In the genomic region with DNA sequence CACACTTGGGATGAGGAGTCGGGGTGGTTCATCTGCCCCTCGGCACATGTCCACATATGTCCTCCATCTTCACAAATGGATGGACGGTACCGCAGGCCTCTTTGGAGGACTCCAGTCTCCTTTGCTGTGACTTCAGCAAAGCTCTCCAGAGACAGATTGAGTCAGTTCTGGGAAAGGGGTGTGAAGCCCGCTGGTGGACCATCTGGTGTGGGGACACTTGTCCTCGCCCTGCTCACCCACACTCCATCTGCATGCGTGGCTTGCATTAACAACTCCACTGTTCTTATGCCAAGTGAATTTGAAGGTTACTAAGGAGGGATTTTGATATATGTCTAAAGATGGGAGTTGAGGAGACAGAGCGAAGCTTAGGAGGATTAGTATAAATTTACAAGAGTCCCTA, we compare ENCODE assay signal across 14 mouse cellular contexts. TPM values are rescaled to one million over a fixed set of nuclear protein-coding genes. Genes with fewer than 3 reads are reported as not detected.
A peak's percentile ranks its signal among the peaks of the same experiment; 100 is the strongest.
DNase-seq lines count a peak whose midpoint lies in the region; ATAC-seq and TF ChIP-seq lines count a peak whose summit lies in the region.
"Had no signal": no experiment of that assay in that cellular context is flagged by ENCODE, and none has a peak within 500 bp of the region (broad histone marks: within the 10 kb centered on the region; RNA-seq: fewer than 3 reads in every experiment).

No protein-coding gene starts in this region.

- WGBS in lung, postnatal 0 days = 89% methylated on average over 8 of the region's 8 CpGs

- no peak for TF ChIP-seq EP300 in lung, postnatal 0 days (IDR thresholded peaks at IDR 0.05)

- no peaks in the 10 kb centered on the region for H3K36me3 ChIP-seq in lung, postnatal 0 days (ENCODE audit: insufficient read depth, low read length)
- H3K36me3 ChIP-seq: limb, embryonic 15.5 days; lung, embryonic 15.5 days; neural tube, embryonic 15.5 days had no signal

- H3K4me3 ChIP-seq in lung, postnatal 0 days (ENCODE audit: low read depth, low read length) = no peak overlapping the region
- H3K4me3 ChIP-seq: limb, embryonic 15.5 days; lung, embryonic 15.5 days; neural tube, embryonic 15.5 days had no signal

- no peak overlapping the region for H3K27ac ChIP-seq in lung, postnatal 0 days (ENCODE audit: low read length)
- H3K27ac ChIP-seq: limb, embryonic 15.5 days; lung, embryonic 15.5 days; neural tube, embryonic 15.5 days had no signal

- no peaks in the 10 kb centered on the region for H3K4me1 ChIP-seq in lung, postnatal 0 days (ENCODE audit: insufficient read depth, low read depth, low read length)
- H3K4me1 ChIP-seq: neural tube, embryonic 15.5 days had no signal

- H3K4me2 ChIP-seq in lung, postnatal 0 days (replicated peaks; ENCODE audit: low read depth, low read length) = no peak overlapping the region
- H3K4me2 ChIP-seq: limb, embryonic 15.5 days; lung, embryonic 15.5 days; neural tube, embryonic 15.5 days had no signal

- TF ChIP-seq CTCF in lung, postnatal 0 days (IDR thresholded peaks at IDR 0.05) = no peak

- intact Hi-C loops in left cerebral cortex, postnatal 4 days (cut with DNase I) = no loop called here

- no peaks in the 10 kb centered on the region for H3K9me3 ChIP-seq in lung, postnatal 0 days (ENCODE audit: low read length)
- H3K9me3 ChIP-seq: limb, embryonic 15.5 days; lung, embryonic 15.5 days; neural tube, embryonic 15.5 days had no signal

- peak; percentile 13 for DNase-seq in cerebellum, adult 8-10 months
- peak; percentile 41 to 47 for DNase-seq in cerebellum, postnatal 36 days
- peak; percentile 86 for DNase-seq in layer of hippocampus, adult 9-11 months
- DNase-seq in left cerebral cortex, postnatal 4 days = peak; percentile 47
- DNase-seq in adrenal gland, adult 8-10 months = no peak
- DNase-seq in spleen, postnatal 10 days (ENCODE audit: low spot score in 2 of 2) = no peak
- DNase-seq in lung, postnatal 0 days (ENCODE audit: low spot score) = no peak
- no peak for DNase-seq in urinary bladder, postnatal 10 days (ENCODE audit: low spot score)
- DNase-seq: embryo, embryonic 11 days; heart, adult 18-20 months; heart, postnatal 4 days had no signal

- no peak for ATAC-seq in lung, postnatal 0 days

- H3K9ac ChIP-seq in lung, postnatal 0 days (replicated peaks; ENCODE audit: low read depth) = no peak overlapping the region
- H3K9ac ChIP-seq: limb, embryonic 15.5 days; lung, embryonic 15.5 days; neural tube, embryonic 15.5 days had no signal

- no peaks in the 10 kb centered on the region for H3K27me3 ChIP-seq in lung, postnatal 0 days (replicated peaks; ENCODE audit: insufficient read depth, low read length)
- H3K27me3 ChIP-seq: limb, embryonic 15.5 days; lung, embryonic 15.5 days; neural tube, embryonic 15.5 days had no signal

RNA-seq across cellular contexts. Expression of a gene that starts 31.4 kb away (rescaled TPM):
- 1 to 10 TPM; 3.6 to 4.1 TPM for total RNA-seq in left cerebral cortex, postnatal 4 days (2021)
- total RNA-seq in adrenal gland, adult 8-10 months (2022) = 10 to 100 TPM; 29.1 to 46.6 (median 31.3) TPM
- 31.8 and 32.2 TPM in 2 replicates for polyA plus RNA-seq in lung, postnatal 0 days (2015; fragmentation: Nextera tagmentation; extraction: Ambion mirVana)

RNA-seq across cellular contexts. Expression of a gene that starts 43.8 kb away (rescaled TPM):
- total RNA-seq in left cerebral cortex, postnatal 4 days (2021) = 10 to 100 TPM in 1 of 2 experiments, 1 to 10 TPM in 1; 9.4 to 13.1 TPM
- 1 to 10 TPM in 2 of 4 experiments, under 1 TPM in 2; 0.59 to 1.4 (median 1.1) TPM for total RNA-seq in adrenal gland, adult 8-10 months (2022)
- polyA plus RNA-seq in lung, postnatal 0 days (2015; fragmentation: Nextera tagmentation; extraction: Ambion mirVana) = 2.5 and 2.6 TPM in 2 replicates

Comparison
In these comparisons a context has a peak if more than half of its experiments do, and no peak if none do; other contexts are left out.
1. DNase-seq: peak in cerebellum, adult 8-10 months (single experiment), cerebellum, postnatal 36 days (2 of 2), layer of hippocampus, adult 9-11 months (single experiment) and left cerebral cortex, postnatal 4 days (single experiment); none in adrenal gland, adult 8-10 months (single experiment), spleen, postnatal 10 days (0 of 2), lung, postnatal 0 days (single experiment) and urinary bladder, postnatal 10 days (single experiment).
2. RNA of a gene that starts 31.4 kb away (total RNA-seq): 29.1 to 46.6 TPM in adrenal gland, adult 8-10 months; 3.6 to 4.1 TPM in left cerebral cortex, postnatal 4 days; every median in the first group is over 4 times any median in the second.
3. RNA of a gene that starts 43.8 kb away (total RNA-seq): 9.4 to 13.1 TPM in left cerebral cortex, postnatal 4 days; 0.59 to 1.4 TPM in adrenal gland, adult 8-10 months; every median in the first group is over 4 times any median in the second.